Mouse (Mus musculus): Measurements from ENCODE around the gene Mrtfa.

Mrtfa gene

DNA sequence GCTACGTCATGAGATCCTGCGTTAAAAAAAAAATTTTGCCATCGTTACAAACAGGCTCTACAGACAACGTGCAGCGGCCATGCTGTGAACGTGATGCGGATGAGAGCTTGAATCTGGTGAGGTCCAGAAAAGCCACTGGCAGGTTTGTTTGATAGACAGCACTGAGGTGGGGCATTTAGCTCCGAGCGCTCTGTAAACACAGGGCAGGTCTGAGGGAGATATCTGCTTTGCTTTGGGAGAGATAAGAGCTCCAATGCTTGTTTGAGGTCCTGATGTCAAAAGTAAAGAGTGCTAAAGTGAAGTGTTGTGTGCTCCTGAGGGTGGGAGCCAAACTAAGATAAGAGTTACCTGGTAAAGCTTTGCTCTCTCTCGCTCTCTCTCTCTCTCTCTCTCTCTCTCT, 6.6 kb upstream of the Mrtfa start:
- no peak for DNase-seq (ENCODE audit: low read depth in 1 of 2, low spot score in 2 of 2)

DNA sequence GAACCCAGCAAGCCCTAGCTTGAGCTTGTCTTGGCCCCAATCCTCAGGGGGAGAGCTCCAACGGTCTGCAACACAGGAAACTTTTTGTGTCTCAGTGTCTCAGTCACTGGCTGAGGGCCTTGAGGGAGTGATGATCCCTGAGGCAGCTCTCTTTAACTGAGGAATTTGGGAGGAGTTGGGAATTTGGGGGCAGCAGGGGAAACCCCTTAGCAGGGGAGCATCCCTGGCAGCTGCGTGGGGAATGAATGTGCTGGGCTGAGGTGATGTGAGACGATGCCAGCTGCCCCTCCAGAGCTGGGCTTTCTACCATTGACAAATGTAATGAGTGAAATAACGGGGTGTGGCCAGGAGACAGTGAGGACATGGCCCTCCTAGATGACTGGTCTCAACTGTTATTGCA, 4.9 kb upstream of the Mrtfa start:
- DNase-seq (ENCODE audit: low read depth in 1 of 2, low spot score in 2 of 2) = no peak

DNA sequence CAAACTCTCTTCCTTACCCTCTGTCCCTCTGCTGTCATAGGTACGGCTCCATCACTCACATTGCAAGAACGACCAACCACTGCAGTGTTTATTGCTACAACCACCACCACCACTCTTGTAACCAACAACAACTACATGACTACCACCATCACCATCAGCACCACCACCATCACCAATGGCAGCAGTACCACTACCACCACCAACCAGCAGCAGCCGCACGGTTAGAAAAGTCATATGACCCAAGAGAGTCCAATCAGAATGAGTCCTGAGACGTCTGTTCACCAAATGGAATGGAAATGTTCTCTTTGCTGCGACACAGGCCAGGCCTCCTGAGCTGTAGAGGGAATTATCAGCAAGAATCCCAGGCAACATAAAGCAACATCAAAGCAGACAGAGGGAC, 4.2 kb upstream of the Mrtfa start:
- DNase-seq (ENCODE audit: low read depth in 1 of 2, low spot score in 2 of 2) = no peak

DNA sequence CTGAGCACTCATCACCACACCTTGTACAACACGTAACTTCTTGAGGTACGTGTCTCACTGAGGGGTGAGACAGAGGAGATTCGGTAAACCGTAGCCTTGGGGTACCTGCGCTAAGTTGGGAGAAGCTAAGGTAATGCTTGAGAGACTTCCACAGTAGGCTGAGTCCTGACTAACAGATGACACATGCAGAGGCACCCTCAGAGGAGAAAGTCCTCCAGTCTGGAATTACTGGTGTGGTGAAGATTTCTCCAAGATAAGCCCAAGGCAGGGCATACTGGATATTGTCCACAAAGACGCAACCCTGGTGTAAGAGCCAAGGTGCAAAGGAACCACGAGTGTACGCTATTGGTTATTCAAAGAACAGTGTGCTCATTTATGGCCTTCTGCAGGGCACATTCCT, 2.3 kb upstream of the Mrtfa start:
- DNase-seq (ENCODE audit: low read depth in 1 of 2, low spot score in 2 of 2) = no peak

DNA sequence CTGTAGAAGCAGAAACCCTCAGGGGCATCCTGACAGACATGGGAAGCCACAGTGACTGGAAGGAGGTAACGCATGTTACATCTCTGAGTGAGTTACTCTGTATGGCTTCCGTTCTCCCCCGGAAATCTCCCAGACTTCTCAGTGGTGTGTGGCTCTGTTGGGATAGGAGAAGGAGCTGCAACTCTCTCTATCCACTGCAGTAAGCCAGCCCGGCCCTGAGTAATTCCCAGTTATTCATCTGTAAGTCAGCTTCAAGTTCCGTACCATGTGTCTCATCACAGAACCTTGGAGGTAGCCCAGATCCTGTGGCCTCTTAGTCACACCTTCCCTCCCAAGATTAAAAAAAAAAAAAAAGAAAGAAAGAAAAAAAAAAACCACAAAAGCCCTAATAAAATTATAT, 1.8 kb upstream of the Mrtfa start:
- no peak for DNase-seq (ENCODE audit: low read depth in 1 of 2, low spot score in 2 of 2)

DNA sequence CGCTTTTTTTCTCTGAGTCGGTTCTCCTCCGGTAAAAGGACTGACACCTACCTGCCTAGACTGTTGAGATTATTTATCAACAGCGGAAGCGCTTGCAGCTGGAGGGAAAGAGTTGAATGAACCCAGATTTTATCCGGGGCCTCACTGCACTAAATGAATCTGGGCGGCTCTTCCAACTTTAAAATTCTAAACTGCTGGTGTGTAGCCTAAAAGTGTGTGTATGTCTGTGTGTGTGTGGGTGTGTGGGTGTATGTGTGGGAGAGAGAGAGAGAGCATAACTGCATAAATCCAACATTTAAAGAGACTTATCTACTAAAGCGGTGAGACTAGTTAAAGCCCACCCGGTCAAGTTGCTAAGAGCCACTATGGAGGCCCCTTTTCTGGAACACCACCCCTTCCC, 746 bp upstream of the Mrtfa start:
- DNase-seq (ENCODE audit: low read depth in 1 of 2, low spot score in 2 of 2) = no peak

DNA sequence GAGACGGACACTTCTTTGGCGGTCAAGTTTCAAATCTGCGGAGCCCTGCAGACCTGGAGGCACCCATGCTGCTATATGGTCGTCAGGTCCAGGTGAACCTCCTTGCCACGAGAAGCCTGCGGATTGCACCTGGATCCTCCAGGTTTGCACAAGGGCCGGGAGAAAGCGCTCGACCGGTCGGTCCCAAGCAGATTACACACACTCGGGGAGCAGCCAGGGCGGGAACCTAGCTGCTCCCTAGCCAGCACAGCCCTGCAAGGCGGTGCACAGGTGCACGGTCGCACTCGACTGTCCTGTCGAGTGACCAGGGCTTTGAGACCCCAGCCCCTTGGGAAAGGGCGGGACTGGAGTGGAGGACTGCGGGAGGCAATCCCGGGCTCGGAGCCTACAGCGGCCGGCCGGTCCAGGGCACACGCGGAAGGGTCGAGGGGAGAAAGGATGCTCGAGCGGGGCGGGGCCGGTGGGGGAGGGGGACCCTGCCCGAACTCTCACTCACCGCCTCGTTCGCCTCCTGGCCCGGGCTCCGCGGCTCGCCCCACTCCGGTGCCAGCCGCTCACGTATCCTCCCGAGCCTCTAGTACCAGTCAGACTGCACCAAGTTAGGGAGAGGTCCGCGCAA, 437 bp downstream of the Mrtfa start:
- no peak for DNase-seq (ENCODE audit: low read depth in 1 of 2, low spot score in 2 of 2)

DNA sequence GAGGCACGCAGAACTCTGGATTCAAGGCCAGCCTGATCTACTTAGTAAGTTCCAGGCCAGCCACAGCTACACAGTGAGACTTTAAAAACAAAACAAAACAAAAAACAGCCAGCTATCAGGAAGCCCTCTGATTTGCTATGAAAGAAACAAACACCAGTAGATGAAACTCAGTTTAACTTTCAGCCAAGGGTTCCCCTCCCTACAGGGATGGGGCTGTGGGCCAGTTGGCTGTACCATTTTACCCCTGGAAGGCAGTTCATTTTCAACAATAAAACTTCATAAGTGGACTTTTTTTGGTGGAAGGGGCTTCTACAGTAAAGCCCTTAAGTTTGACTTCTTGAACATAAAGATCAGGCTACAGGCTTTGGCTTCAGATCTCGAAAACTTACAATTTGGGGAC, 1.5 kb downstream of the Mrtfa start:
- DNase-seq (ENCODE audit: low read depth in 1 of 2, low spot score in 2 of 2) = no peak

DNA sequence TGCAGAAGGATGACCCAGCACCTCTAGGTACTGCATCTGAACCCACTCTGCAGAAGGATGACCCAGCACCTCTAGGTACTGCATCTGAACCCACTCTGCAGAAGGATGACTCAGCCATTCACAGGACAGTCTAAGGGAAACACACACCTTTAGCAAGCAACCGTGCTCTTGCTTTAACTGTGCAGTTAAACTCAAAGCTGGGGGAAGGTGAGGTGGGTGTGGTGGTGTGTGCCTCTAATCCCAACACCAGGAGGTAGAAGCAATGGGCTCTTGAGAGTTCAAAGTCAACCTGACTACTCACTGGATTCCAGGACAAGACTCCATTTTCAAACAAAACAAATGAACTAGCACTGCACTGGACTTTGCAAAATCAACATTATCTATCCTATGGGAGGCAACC, 5.6 kb downstream of the Mrtfa start:
- DNase-seq (ENCODE audit: low read depth in 1 of 2, low spot score in 2 of 2) = no peak

DNA sequence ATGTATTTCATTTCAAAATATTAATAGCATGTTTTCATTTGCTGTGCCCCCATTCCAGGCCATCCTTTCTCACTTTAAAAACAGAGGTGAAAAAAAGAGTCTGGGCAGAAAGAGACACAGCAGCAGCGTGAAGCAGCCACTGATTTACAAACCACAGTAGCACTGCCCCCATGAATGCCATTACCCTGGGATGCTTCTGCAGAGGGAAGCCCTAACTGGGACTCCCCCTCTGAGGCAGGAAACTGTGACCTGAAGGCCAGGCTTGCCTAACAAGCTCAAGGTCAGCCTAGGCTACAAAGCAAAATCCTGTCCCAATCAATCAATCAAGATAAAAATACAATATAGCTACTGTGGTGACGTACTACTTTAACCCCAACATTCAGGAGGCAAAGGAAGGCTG, 9.3 kb downstream of the Mrtfa start:
- no peak for DNase-seq (ENCODE audit: low read depth in 1 of 2, low spot score in 2 of 2)

DNA sequence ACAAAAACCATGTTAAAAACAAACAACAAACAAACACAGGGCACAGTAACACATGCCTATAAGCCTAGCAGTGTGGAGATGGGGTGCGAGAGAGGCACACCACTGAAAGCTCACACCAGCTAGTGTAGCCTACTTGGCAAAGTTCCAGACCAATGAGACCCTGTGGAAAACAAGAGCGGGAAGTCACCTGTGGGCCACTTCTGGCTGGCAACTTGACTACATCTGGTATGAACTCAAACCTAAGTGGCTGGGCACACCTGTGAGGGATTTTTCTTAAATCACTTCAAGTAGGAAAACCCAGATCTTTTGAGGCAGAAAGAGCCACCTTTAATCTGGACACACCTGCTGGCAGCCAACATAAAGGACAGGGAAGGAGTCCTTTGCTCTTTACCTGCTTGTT, 11.0 kb downstream of the Mrtfa start:
- no peak for DNase-seq (ENCODE audit: low read depth in 1 of 2, low spot score in 2 of 2)

DNA sequence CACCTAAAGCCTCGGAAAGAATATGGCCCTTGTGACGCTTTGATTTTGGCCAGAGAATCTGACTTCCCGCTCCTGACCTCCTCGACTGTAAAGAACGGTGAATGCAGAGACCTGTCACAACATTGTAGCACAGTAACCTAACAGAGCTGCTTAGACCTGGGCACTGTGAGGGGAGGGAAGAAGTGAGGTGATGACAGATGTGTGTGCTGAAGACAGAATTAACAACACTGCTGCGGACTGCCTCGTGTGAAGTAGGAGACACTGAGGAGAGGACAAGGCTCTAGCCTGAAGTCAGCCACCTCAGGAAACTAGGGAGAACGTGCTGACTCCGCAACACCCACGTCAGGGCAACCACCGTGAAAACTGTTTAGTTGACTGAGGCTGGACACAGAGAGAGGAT, 11.9 kb downstream of the Mrtfa start:
- DNase-seq (ENCODE audit: low read depth in 1 of 2, low spot score in 2 of 2) = no peak

DNA sequence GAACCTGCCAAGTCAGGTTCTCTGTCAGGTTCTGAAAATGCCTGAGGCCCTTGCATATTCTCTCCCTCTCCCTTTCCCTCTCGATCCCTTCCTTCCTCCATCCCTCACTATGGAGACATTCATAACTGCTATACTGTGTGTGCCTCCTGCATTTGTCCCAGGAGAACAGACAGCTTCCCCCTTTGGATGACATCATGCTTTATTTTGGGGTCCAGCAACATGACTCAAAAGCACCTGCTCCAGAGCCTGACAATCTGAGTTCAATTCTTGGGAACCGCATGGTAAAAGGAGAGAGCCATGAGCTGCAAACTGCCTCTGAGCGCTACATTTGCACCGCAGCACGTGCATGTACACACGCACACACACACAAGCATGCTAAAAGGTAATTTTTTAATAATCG, 12.7 kb downstream of the Mrtfa start:
- no peak for DNase-seq (ENCODE audit: low read depth in 1 of 2, low spot score in 2 of 2)

DNA sequence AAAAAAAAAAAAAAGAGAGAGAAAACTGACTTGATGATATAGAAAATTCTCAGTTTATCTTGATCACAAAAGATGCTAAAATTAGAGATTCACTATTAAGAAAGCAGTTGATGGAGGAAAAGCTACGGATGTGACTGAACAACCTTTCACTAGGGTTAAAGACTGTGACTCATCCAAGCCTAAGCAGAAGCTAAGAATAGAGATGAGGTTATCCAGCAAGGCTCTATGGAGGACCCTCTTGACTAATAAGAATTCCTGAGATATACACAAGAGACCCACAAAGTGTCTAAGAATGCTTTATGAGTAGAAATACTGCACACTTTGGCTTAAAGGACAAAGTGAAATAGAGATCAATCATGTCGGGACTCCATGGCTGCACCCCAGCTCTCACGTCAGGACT, 14.9 kb downstream of the Mrtfa start:
- DNase-seq (ENCODE audit: low read depth in 1 of 2, low spot score in 2 of 2) = no peak

DNA sequence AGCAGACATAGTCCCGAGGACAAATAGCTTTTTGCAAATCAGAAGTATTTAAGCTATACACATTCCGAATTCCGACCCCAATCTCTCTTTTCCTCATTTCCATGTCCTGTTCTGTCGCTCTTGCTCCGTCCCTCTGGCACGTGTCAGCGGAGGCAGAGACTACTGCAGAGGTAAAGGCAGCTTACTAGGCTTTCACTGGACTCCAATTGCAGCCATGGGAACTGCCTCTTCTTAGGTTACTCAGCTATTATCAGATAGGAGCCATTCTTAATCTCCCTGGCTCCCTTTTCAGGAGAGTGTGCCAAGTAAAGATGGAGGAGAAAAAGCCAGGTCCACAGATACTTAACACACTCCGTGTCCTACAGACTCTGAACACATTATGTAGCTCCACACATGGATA, 18.3 kb downstream of the Mrtfa start:
- no peak for DNase-seq (ENCODE audit: low read depth in 1 of 2, low spot score in 2 of 2)

DNA sequence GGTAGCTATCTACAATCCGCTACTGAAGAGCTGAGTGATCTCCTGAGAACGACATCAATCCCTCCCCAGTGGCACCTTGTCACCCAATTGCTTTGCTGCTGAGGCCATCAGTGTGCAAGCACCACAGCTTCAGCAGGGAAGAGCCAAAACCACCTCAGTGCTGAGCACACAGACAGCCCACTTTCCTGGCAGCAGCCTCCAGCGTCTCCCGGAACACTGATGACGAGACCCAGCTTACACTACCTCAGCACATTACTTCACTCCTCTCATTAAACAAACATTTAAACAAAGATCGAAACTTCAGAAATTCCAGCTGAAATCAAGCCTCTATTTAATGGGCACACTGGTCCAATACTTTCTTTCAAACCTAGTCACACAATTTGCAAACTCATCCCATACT, 21.8 kb downstream of the Mrtfa start:
- DNase-seq (ENCODE audit: low read depth in 1 of 2, low spot score in 2 of 2) = no peak

DNA sequence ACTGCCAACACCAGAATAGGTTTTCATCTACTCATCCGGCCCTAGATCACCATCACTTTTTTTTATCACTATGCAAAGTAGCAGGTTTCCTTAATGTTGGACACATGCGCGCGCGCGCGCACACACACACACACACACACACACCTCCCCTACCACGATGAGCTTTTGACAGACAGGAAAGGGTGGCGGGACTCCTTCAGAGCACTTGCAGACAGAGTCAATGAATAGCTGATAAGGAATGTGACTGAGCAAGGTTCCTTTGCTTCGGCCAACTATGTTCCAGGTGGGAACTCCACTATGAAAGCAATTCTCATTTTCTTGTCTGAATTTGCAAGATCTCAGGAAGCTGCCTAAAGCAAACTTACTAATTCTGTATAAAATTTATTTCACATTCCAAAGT, 22.7 kb downstream of the Mrtfa start:
- DNase-seq (ENCODE audit: low read depth in 1 of 2, low spot score in 2 of 2) = no peak

DNA sequence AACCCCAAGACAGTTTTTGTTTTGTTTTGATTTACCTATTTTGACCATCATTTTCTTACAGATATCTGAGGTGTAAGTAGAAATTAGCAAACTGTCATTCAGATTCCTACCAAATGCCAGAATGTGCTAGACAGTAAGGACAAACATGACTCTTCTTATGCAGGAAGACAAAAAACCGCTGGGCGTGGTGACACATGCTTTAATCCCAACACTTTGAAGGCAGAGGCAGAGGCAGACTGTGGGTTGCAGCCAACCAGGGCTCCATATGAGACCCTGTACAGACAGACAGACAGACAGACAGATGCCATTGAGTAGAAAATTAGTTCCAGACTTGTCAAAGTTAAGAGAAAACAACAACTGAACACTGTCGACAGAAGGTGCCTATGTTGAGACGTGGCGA, 24.3 kb downstream of the Mrtfa start:
- DNase-seq (ENCODE audit: low read depth in 1 of 2, low spot score in 2 of 2) = no peak

DNA sequence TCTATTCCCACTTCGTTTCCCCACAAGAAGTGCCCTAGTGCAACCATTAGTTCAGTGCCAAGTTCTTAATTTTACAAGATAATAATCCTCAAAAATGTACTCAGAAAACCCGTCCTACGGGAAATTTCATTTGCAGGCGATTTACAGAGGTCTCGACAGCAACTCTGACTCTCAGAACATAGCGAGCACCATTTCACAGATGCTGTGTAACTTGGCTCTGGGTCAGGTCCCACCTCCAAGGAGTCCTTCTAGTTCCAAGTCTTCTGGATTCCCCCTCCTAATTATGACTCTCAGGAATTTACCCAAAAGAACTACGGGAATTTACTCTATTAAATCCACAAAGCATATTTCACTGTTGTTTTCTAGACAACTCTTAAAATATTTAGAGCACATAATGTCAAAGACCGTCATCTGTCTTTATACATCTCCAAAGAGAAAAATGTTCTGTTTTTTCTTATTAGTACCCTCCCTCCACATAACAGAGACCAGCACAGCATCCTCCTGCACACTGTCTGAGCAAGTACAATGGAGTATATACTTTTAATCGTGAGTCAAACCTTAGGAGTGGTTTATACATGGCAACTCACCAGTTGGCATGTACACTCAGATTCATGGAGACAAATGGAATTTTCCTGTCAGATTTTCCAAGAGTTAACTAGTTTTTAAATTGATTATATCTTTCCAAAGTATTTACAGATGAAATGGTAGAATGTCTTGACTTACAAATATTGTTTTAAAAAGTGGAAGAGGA, 25.8 kb downstream of the Mrtfa start:
- no peak for DNase-seq (ENCODE audit: low read depth in 1 of 2, low spot score in 2 of 2)

DNA sequence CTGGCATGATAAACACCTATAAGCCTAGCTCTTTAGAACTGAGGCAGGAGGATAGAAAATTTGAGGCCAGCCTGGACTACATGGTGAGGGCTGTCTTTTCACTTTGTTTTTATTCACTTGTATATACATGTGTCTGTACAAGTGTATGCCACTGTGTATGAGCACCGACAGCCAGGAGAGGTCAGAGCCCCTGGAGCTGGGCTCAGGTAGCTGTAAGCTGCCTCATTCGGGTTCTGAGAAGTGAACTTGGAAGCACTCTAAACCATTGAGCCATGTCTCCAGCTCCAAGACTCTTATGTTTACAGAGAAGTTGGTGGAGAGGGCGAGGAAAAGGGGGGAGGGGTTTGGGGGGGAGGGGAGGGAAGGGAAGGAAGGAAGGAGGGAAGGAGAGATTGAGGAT, 29.0 kb downstream of the Mrtfa start:
- no peak for DNase-seq (ENCODE audit: low read depth in 1 of 2, low spot score in 2 of 2)

DNA sequence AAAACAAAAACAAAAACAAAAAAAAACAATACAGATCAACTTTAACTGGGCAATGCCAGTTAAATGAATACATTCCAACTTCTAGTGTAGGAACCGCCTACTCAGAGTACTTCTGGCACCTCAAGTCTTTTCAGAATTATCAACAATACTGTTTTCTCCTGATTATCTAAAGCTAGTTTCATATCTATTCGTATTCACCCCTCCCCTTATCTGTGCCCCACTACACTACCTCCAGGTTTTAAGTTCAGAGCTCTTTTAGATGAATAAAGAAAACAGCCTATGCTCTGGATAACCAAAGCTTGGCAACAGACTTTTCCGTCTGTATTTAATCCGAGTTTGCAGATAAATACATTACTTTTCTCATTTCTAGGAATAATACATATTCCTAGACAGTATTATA, 29.9 kb downstream of the Mrtfa start:
- no peak for DNase-seq (ENCODE audit: low read depth in 1 of 2, low spot score in 2 of 2)

DNA sequence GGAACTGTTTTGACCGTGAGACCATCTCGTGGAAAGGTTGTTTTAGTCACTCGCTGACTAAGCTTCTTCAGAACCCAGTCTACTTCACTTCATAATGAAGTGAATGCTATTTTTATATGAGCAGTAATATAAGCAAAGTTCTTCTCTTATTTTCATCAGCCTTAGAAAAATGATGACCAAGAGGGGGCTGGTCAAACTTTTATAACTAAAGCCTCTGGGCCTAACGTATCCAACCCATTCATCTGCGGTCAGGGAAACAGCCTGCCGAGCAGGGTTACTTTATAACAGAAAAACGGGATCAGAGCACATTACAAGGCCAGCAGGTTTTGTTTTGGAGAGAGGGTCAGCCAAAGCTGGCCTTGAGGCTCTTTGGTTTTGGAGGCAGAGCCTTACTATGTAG, 31.3 kb downstream of the Mrtfa start:
- no peak for DNase-seq (ENCODE audit: low read depth in 1 of 2, low spot score in 2 of 2)

DNA sequence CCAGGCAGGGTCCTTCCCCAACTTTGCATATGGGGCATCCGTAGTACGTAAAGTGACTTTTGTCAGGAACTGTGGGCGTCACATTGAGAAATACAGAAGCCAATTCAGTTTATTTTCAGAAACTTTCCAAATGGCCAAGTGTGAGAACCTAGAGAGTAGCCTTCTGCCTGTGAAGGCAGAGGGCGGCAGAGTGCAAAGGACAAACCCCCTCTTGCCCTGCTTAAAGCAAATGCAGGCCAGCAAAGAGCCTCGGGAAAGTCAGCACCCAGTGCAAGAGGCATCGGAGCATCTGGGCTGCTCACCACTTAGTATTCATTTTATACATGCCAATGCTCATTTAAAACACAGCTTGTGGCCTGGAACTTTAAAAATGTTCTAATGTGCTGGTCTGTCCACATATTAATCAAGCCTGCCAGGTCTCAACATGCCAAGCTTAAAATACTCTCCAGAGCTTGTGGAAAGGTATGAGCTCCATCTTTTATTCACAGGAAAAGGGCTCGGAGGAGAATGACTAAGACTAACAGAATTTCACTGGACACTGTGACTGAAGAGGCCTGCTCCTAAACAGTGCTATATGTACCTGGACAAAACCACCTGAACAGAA, 31.9 kb downstream of the Mrtfa start:
- DNase-seq (ENCODE audit: low read depth in 1 of 2, low spot score in 2 of 2) = no peak

All from monocyte, adult 2 months (primary cell).